Mouse (Mus musculus) kidney, postnatal 0 days (tissue): ENCODE data around the gene Creb3. TPM values are rescaled to one million over a fixed set of nuclear protein-coding genes. Genes with fewer than 3 reads are reported as not detected.
"Not testable (repeated sequence)": the region's sequence is repeated elsewhere in the genome, so short reads cannot be mapped to it uniquely, and the experiment has no call there.

Experiments
- ATAC-seq: fragments of 200-750 bp; cut with Nextera tagmentation; replicated peaks from 2 replicates; pipeline ENCODE4 v1.8.0; 2017; ENCODE audit warnings: low read depth, moderate number of reproducible peaks, moderate TSS enrichment, moderate library complexity; ENCODE audit not compliant: low FRiP score
- DNase-seq: peaks from one replicate; pipeline ENCODE4 v3.0.0-alpha.2; 2016; ENCODE audit warnings: low spot score
- H3K27ac ChIP-seq: fragments of 300-500 bp; sonication (generic); 2 replicates; pipeline ENCODE4 v1.5.1; 2014; ENCODE audit warnings: mild to moderate bottlenecking
- H3K27me3 ChIP-seq: fragments of 300-500 bp; sonication (generic); 2 replicates; pipeline ENCODE4 v1.6.1; 2014; ENCODE audit warnings: low read length, mixed read lengths; ENCODE audit not compliant: insufficient read depth
- H3K36me3 ChIP-seq: fragments of 300-500 bp; sonication (generic); 2 replicates; pipeline ENCODE4 v1.6.1; 2014; ENCODE audit warnings: low read length, mixed read lengths; ENCODE audit not compliant: insufficient read depth
- H3K4me1 ChIP-seq: fragments of 300-500 bp; sonication (generic); replicated peaks from 2 replicates; pipeline ENCODE4 v1.6.1; 2014; ENCODE audit warnings: antibody characterized with exemption, low read length, mixed read lengths; ENCODE audit not compliant: insufficient read depth
- H3K4me2 ChIP-seq: fragments of 300-500 bp; sonication (generic); 2 replicates; pipeline ENCODE4 v1.6.1; 2014; ENCODE audit warnings: mild to moderate bottlenecking, low read length, moderate library complexity, mixed read lengths
- H3K4me3 ChIP-seq: fragments of 300-500 bp; sonication (generic); replicated peaks from 2 replicates; pipeline ENCODE4 v1.5.1; 2014; ENCODE audit warnings: low read depth, low read length
- H3K9ac ChIP-seq: fragments of 300-500 bp; sonication (generic); 2 replicates; pipeline ENCODE4 v1.6.1; 2014; ENCODE audit warnings: low read depth, low read length
- H3K9me3 ChIP-seq: fragments of 300-500 bp; sonication (generic); replicated peaks from 2 replicates; pipeline ENCODE4 v1.6.1; 2016; ENCODE audit warnings: low read length, inconsistent platforms, mixed read lengths
- CTCF ChIP-seq: IDR thresholded peaks from 2 replicates; pipeline ENCODE4 v1.5.1; 2016; ENCODE audit warnings: antibody characterized with exemption, low read depth, mild to moderate bottlenecking, moderate library complexity
- WGBS: fragments of 180-500 bp; shearing (Covaris S2); extraction: QIAGEN DNeasy Blood & Tissue Kit; methylation state at CpG from one replicate; pipeline ENCODE4 v1.1.7; 2014; 5-methylcytosine and 5-hydroxymethylcytosine counted together
- polyA plus RNA-seq: library from polyadenylated mRNA; unstranded; fragments of >200 nt; fragmentation: Nextera tagmentation; extraction: Ambion mirVana; gene quantifications from 2 replicates; pipeline ENCODE4 v1.2.1, GENCODE M21; 2015

The Creb3 gene
- polyA plus RNA-seq, 1 experiment from 2014 or later: 74.1 TPM

GRCm38 (mm10) chr4:43536031-43536430, 26.1 kb upstream of the Creb3 start:
- Histone ChIP-seq H3K27me3 (no peaks in the 10 kb centered on the region), H3K4me2 (no peak overlapping the region), H3K9me3 (no peaks in the 10 kb centered on the region), H3K27ac (no peak overlapping the region), H3K4me3 (no peak overlapping the region), H3K36me3 (peaks cover 94% of the 10 kb centered on the region), H3K9ac (no peak overlapping the region), H3K4me1 (no peaks in the 10 kb centered on the region)
- WGBS: 90% methylated on average over 9 of the region's 9 CpGs
- ATAC-seq (no peak), DNase-seq (no peak)
- TF ChIP-seq CTCF: no peak

DNA sequence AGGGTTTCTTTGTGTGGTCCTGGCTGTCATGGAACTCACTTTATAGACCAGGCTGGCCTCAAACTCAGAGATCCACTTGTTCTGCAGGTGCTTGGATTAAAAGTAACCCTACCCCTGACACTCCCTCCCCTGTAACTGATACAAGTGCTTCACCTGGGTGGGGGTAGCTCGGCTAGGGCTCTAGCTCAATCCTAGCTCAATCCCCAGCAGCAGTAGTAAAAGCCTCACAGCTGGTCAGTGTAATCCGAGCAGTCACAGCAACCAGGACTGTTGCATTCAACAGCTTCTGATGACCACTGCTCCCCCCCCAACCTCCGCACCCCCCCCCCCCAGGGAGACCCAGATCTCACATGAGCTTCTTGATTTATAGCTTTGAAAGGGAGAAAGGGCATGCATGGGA, 20.1 kb upstream of the Creb3 start:
- Histone ChIP-seq H3K36me3 (peaks cover 96% of the 10 kb centered on the region), H3K4me3 (no peak overlapping the region), H3K9me3 (no peaks in the 10 kb centered on the region), H3K9ac (no peak overlapping the region), H3K4me1 (no peaks in the 10 kb centered on the region), H3K4me2 (no peak overlapping the region), H3K27me3 (no peaks in the 10 kb centered on the region), H3K27ac (no peak overlapping the region)
- peak; percentile 56 for DNase-seq
- 46% methylated on average over 3 of the region's 3 CpGs for WGBS
- ATAC-seq: no peak
- TF ChIP-seq CTCF: no peak

GRCm38 (mm10) chr4:43546375-43547047, 15.6 kb upstream of the Creb3 start:
- TF ChIP-seq CTCF: no peak
- H3K4me3 ChIP-seq: no peak overlapping the region
- no peaks in the 10 kb centered on the region for H3K4me1 ChIP-seq
- ATAC-seq (no peak), DNase-seq (no peak)
- no peak overlapping the region for H3K4me2 ChIP-seq
- H3K9ac ChIP-seq: no peak overlapping the region
- peaks cover 98% of the 10 kb centered on the region for H3K36me3 ChIP-seq
- H3K27me3 ChIP-seq: no peaks in the 10 kb centered on the region
- no peak overlapping the region for H3K27ac ChIP-seq
- WGBS: 92% methylated on average over 12 of the region's 12 CpGs
- no peaks in the 10 kb centered on the region for H3K9me3 ChIP-seq

DNA sequence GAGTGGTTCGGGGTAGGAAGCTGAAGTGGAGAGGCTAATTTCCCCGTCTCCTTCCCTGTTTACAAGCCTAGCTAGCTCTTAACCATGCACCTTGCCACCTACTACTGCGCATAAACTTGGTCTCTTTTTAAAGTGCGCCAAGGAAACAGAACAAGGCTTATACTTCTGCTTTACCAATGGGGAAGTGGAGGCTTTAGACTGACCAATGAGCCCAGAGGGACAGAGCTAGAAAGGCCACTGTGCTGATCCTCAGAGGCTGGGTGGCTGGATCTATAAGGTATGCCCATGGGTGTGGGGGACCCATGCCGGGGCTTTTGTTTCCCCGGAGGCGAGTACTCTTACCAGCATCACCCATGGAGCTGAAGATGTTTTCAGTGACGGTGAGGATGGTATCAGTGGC, 15.0 kb upstream of the Creb3 start:
- no peak overlapping the region for H3K9ac ChIP-seq
- H3K27ac ChIP-seq: no peak overlapping the region
- H3K36me3 ChIP-seq: peaks cover 93% of the 10 kb centered on the region
- ATAC-seq (no peak), DNase-seq (no peak)
- H3K4me1 ChIP-seq: no peaks in the 10 kb centered on the region
- H3K27me3 ChIP-seq: no peaks in the 10 kb centered on the region
- WGBS: 96% methylated on average over 8 of the region's 8 CpGs
- H3K9me3 ChIP-seq: no peaks in the 10 kb centered on the region
- H3K4me3 ChIP-seq: no peak overlapping the region
- TF ChIP-seq CTCF: no peak
- H3K4me2 ChIP-seq: no peak overlapping the region

GRCm38 (mm10) chr4:43549055-43549454, 13.1 kb upstream of the Creb3 start:
- no peaks in the 10 kb centered on the region for H3K4me1 ChIP-seq
- DNase-seq: no peak
- ATAC-seq: no peak
- no peak overlapping the region for H3K27ac ChIP-seq
- H3K36me3 ChIP-seq: peaks cover 93% of the 10 kb centered on the region
- H3K4me2 ChIP-seq: no peak overlapping the region
- no peaks in the 10 kb centered on the region for H3K27me3 ChIP-seq
- WGBS: 87% methylated on average over 12 of the region's 12 CpGs
- no peak overlapping the region for H3K9ac ChIP-seq
- H3K9me3 ChIP-seq: no peaks in the 10 kb centered on the region
- no peak for TF ChIP-seq CTCF
- no peak overlapping the region for H3K4me3 ChIP-seq

- WGBS: 87% methylated on average over 6 of the region's 6 CpGs
- DNase-seq, ATAC-seq, H3K27ac ChIP-seq, H3K4me3 ChIP-seq, H3K27me3 ChIP-seq, H3K9ac ChIP-seq, H3K4me1 ChIP-seq, H3K4me2 ChIP-seq, H3K9me3 ChIP-seq: not testable (repeated sequence)
- TF ChIP-seq CTCF: peak; percentile 37; the same call in 1 of the 2 replicates
- H3K36me3 ChIP-seq: peaks cover 91% of the 10 kb centered on the region
Observed at GRCm38 (mm10) chr4:43551854-43552253, 10.3 kb upstream of the Creb3 start.

- Histone ChIP-seq H3K4me2 (no peak overlapping the region), H3K27ac (no peak overlapping the region), H3K4me3 (no peak overlapping the region), H3K36me3 (peaks cover 85% of the 10 kb centered on the region), H3K4me1 (peaks cover 1% of the 10 kb centered on the region; the same call in 1 of the 2 replicates), H3K9ac (no peak overlapping the region), H3K27me3 (no peaks in the 10 kb centered on the region), H3K9me3 (no peaks in the 10 kb centered on the region)
- WGBS: 64% methylated on average over 5 of the region's 5 CpGs
- no peak for ATAC-seq
- TF ChIP-seq CTCF: no peak
- no peak for DNase-seq
Observed at GRCm38 (mm10) chr4:43552437-43552836, 9.7 kb upstream of the Creb3 start.
